Mouse (Mus musculus) lung, embryonic 16.5 days (tissue): ENCODE results near the gene Gapt. TPM values are rescaled to one million over a fixed set of nuclear protein-coding genes. Genes with fewer than 3 reads are reported as not detected.
"Not testable (repeated sequence)": the region's sequence is repeated elsewhere in the genome, so short reads cannot be mapped to it uniquely, and the experiment has no call there.

Source experiments
- ATAC-seq: fragments of 200-750 bp; cut with Nextera tagmentation; 2 replicates; pipeline ENCODE4 v1.8.0; 2017; ENCODE audit warnings: low read depth, mild to moderate bottlenecking, moderate library complexity
- H3K27ac ChIP-seq: fragments of 300-500 bp; sonication (generic); 2 replicates; pipeline ENCODE4 v1.5.1; 2014; ENCODE audit warnings: mild to moderate bottlenecking, control low read depth, low read length
- H3K27me3 ChIP-seq: fragments of 300-500 bp; sonication (generic); 2 replicates; pipeline ENCODE4 v1.6.1; 2014; ENCODE audit warnings: low read depth, low read length, mixed read lengths; ENCODE audit not compliant: control insufficient read depth, insufficient read depth
- H3K36me3 ChIP-seq: fragments of 300-500 bp; sonication (generic); 2 replicates; pipeline ENCODE4 v1.6.1; 2014; ENCODE audit warnings: low read length; ENCODE audit not compliant: control insufficient read depth, insufficient read depth
- H3K4me1 ChIP-seq: fragments of 300-500 bp; sonication (generic); replicated peaks from 2 replicates; pipeline ENCODE4 v1.6.1; 2014; ENCODE audit warnings: low read length, mixed read lengths; ENCODE audit not compliant: control insufficient read depth, insufficient read depth
- H3K4me2 ChIP-seq: fragments of 300-500 bp; sonication (generic); 2 replicates; pipeline ENCODE4 v1.6.1; 2014; ENCODE audit warnings: low read depth, low read length, control low read depth
- H3K4me3 ChIP-seq: fragments of 300-500 bp; sonication (generic); 2 replicates; pipeline ENCODE4 v1.5.1; 2014; ENCODE audit warnings: mild to moderate bottlenecking, low read length, control low read depth
- H3K9ac ChIP-seq: fragments of 300-500 bp; sonication (generic); 2 replicates; pipeline ENCODE4 v1.6.1; 2014; ENCODE audit warnings: low read length, control low read depth
- H3K9me3 ChIP-seq: fragments of 300-500 bp; sonication (generic); 2 replicates; pipeline ENCODE4 v1.6.1; 2016; ENCODE audit warnings: low read length; ENCODE audit not compliant: control insufficient read depth
- WGBS: fragments of 180-500 bp; shearing (Covaris S2); extraction: QIAGEN DNeasy Blood & Tissue Kit; methylation state at CpG from one replicate; pipeline ENCODE4 v1.1.7; 2014; 5-methylcytosine and 5-hydroxymethylcytosine counted together
- polyA plus RNA-seq: library from polyadenylated mRNA; unstranded; fragments of >200 nt; fragmentation: Nextera tagmentation; extraction: Ambion mirVana; gene quantifications from 2 replicates; pipeline ENCODE4 v1.2.1, GENCODE M21; 2015

The Gapt gene
- polyA plus RNA-seq, 1 experiment from 2014 or later = 0.69 TPM

DNA sequence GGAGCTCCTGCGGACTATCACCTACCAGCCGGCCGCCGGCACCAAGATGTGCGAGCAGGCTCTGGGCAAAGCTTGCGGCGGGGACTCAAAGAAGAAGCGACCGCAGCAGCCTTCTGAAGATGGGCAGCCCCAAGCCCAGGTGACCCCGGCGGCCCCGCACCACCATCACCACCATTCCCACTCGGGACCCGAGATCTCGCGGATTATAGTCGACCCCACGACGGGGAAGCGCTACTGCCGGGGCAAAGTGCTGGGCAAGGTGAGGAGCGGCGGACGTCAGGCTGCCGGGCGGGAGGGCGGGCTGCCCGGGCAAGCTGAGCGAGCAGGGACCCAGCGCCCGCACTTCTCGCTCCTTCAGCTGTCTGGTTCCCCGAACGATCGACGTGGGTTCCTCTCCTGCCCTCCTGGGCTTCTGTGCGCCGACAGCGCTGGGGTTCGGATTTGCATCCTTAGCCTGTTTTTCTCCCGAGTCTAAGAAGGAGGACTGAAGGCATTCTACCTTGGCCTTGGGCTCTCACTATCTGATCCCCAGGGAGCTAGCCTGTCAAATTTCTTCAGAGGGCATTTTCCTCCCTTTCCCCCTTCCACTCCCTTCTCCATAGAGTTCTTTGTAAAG lies 38.3 kb upstream of the Gapt start:
- 0% methylated on average over 41 of the region's 41 CpGs for WGBS
- peak overlapping the region; percentile 96 for H3K9ac ChIP-seq
- ATAC-seq = peak; percentile 13

DNA sequence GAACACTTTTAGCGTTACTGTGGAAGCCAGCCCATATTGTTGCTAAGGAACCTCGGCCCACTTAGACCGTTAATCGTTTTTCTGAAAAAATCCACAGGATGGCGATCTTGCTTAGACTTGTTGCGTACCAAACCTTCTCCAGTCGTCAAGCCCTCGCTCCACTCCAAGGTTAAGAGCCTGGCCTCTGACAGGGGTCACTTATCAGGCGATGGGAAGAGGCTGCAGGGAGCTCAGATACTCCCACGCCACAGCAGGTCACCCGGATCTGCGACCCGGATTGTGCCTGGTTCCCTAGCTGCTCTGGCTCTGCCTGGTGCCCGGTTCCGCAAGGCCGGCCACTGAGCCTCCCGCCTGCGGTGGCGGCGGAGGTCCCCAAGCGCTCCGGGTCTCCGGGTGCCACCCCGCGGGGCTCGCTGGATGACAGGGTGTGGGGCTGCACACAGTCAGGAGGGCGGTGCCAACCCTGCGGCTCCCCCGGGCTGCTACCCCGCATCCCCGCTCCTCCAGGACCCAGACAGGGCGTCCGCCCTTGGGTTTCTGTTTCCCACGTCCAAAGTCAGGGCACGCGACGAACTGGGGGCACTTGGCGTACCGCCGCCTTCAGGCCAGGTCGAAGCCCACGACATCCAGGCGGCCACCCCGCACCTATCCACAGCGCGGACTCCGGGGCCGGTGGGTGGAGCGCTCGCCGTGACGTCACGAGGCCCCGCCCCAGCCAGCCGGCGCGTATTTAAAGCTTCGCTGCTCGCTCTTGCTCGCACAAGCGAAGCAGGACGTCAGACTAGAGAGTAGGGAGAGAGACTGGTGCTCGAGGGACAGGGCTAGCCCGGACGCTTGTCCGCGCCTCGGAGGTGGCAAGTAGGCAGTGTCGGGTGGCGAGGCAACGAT lies 37.5 kb upstream of the Gapt start, which contains the start of gene Plk2:
Gene Plk2 (plus strand): TSS at position 756 of the 888 bp plus-strand sequence.
- Histone ChIP-seq H3K36me3 (peaks cover 23% of the 10 kb centered on the region), H3K27me3 (no peaks in the 10 kb centered on the region), H3K4me2 (peak within 1 kb of the TSS; percentile 80), H3K27ac (peak within 1 kb of the TSS; percentile 94), H3K4me3 (peak within 1 kb of the TSS; percentile 91), H3K4me1 (peaks cover 15% of the 10 kb centered on the region), H3K9ac (peak within 1 kb of the TSS; percentile 96), H3K9me3 (no peaks in the 10 kb centered on the region)
- under 1% methylated on average over 68 of the region's 71 CpGs for WGBS
- peak; percentile 94 for ATAC-seq

More for the DNA sequence above, 38.3 kb upstream of the Gapt start:
- H3K4me1 ChIP-seq = peaks cover 18% of the 10 kb centered on the region
- H3K27me3 ChIP-seq = no peaks in the 10 kb centered on the region
- no peaks in the 10 kb centered on the region for H3K9me3 ChIP-seq
- peak overlapping the region; percentile 80 for H3K4me2 ChIP-seq
- peak overlapping the region; percentile 91 for H3K4me3 ChIP-seq
- H3K36me3 ChIP-seq = peaks cover 31% of the 10 kb centered on the region
- H3K27ac ChIP-seq = peak overlapping the region; percentile 94

DNA sequence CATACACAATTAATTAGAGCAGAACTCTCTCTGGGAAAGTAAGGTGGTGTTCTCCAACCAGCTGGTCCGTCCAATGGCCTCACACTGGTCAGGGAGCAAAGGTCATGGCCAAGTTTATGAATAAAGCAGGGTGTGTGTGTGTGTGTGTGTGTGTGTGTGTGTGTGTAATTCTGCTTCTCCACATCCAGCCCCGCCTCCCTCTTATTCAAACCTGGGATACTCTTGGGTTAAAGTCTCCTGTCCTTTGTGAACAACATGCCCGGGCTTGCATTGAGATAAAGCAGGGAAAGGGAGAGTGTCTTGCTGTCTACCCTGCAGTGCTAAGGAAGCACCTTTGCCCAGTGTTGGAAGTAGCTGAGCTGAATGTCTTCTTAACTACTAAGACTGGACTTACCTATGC lies 35.6 kb upstream of the Gapt start:
- H3K4me3 ChIP-seq = no peak overlapping the region
- H3K4me1 ChIP-seq = peaks cover under 1% of the 10 kb centered on the region; the same call in 1 of the 2 replicates
- H3K36me3 ChIP-seq = 0 out of 2 replicates have a peak, but pooled peaks cover 4% of the 10 kb centered on the region
- H3K27ac ChIP-seq = no peak overlapping the region
- H3K27me3 ChIP-seq = no peaks in the 10 kb centered on the region
- H3K9me3 ChIP-seq = no peaks in the 10 kb centered on the region
- H3K4me2 ChIP-seq = no peak overlapping the region
- no peak overlapping the region for H3K9ac ChIP-seq
- 41% methylated on average over 3 of the region's 3 CpGs for WGBS
- no peak for ATAC-seq

DNA sequence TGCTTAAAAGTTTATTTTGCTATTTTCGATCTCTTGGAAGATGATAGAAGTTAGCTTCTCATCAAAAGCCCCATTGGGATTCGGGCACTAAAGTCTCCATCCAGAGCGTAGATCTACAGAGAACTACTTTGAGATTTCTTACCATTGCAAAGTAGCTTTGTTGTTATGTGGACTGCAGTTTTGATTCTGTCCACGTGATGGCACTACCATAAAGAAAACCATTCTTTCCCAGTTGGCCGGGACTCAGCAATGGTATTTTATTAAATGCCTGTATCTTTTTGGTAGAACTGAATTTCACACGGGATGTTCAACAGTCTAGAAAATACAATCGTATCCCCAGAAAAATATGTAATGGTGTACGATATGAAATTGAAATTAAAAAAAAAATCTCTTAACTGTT lies 35.2 kb upstream of the Gapt start:
- ATAC-seq = no peak
- no peak overlapping the region for H3K4me3 ChIP-seq
- no peaks in the 10 kb centered on the region for H3K27me3 ChIP-seq
- 0 out of 2 replicates have a peak, but pooled peaks cover 4% of the 10 kb centered on the region for H3K36me3 ChIP-seq
- H3K27ac ChIP-seq = no peak overlapping the region
- WGBS = 12% methylated on average over 8 of the region's 8 CpGs
- H3K4me2 ChIP-seq = no peak overlapping the region
- no peaks in the 10 kb centered on the region for H3K9me3 ChIP-seq
- no peaks in the 10 kb centered on the region for H3K4me1 ChIP-seq
- no peak overlapping the region for H3K9ac ChIP-seq

DNA sequence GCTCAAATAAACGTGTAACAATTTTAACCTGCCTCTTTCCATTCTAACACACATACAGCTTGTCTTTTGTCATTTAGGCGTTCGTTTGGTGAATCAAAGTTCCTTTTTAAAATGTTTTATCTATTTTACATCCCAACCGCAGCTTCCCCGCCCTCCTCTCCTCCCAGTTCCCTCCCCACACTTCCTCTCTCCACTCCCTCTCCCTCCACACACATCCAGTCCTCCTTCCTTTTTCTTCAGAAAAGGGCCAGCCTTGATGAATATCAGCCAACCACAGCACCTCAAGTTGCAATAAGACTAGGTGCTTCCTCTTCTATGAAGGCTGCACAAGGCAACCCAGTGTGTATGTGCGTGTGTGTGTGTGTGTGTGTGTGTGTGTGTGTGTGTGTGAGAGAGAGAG lies 27.5 kb upstream of the Gapt start:
- no peak for ATAC-seq
- Histone ChIP-seq H3K4me1 (peaks cover 3% of the 10 kb centered on the region; the same call in 1 of the 2 replicates), H3K27ac (no peak overlapping the region), H3K9me3 (no peaks in the 10 kb centered on the region), H3K27me3 (no peaks in the 10 kb centered on the region), H3K4me2 (no peak overlapping the region), H3K36me3 (no peaks in the 10 kb centered on the region), H3K9ac (no peak overlapping the region), H3K4me3 (no peak overlapping the region)
- 57% methylated on average over 6 of the region's 6 CpGs for WGBS

DNA sequence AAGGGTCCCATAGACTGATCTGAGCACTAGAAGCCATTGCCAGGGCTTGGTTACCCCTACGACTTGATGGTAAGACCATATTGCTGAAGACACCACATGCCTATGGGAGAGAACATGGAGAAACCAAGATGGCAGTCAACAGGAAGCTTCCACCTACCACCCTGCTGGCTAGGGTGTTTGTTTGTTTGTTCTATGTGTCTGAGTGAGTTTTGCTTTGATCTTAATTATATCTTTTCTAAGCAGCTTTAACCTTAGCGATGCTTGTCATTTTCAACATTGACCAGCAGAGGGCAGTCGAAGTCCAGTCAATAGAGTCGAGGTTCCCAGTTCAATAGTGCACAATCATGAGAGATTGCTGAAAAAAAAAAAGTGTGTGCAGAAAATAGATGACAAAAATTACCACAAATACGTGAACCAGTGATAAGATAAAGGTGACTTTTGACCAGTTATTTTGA lies 25.5 kb upstream of the Gapt start:
- Histone ChIP-seq H3K4me1 (peaks cover 3% of the 10 kb centered on the region; the same call in 1 of the 2 replicates), H3K27ac (no peak overlapping the region), H3K9ac (no peak overlapping the region), H3K36me3 (no peaks in the 10 kb centered on the region), H3K4me3 (no peak overlapping the region), H3K9me3 (no peaks in the 10 kb centered on the region), H3K27me3 (no peaks in the 10 kb centered on the region), H3K4me2 (no peak overlapping the region)
- 19% methylated on average over 5 of the region's 5 CpGs for WGBS
- ATAC-seq = no peak

DNA sequence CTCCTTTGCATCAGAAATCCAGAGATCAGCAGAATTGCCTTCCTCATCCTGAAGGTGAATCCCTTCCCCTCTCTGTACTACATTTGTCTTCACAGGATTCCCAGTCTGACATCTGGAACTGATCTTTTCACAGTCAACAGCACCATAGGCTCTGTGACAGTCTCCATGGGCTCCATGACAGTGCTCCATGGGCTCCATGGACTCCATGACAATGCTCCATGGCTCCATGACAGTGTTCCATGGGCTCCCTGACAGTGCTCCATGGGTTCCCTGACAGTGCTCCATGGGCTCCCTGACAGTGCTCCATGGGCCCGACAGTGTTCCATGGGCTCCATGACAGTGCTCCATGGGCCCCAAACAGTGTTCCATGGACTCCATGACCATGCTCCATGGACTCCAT lies 12.7 kb upstream of the Gapt start:
- Histone ChIP-seq H3K9me3 (no peaks in the 10 kb centered on the region), H3K9ac (no peak overlapping the region), H3K4me2 (no peak overlapping the region), H3K27ac (no peak overlapping the region), H3K4me1 (no peaks in the 10 kb centered on the region), H3K4me3 (no peak overlapping the region), H3K27me3 (no peaks in the 10 kb centered on the region), H3K36me3 (no peaks in the 10 kb centered on the region)
- WGBS = 88% methylated on average over 1 of the region's 1 CpGs
- no peak for ATAC-seq

DNA sequence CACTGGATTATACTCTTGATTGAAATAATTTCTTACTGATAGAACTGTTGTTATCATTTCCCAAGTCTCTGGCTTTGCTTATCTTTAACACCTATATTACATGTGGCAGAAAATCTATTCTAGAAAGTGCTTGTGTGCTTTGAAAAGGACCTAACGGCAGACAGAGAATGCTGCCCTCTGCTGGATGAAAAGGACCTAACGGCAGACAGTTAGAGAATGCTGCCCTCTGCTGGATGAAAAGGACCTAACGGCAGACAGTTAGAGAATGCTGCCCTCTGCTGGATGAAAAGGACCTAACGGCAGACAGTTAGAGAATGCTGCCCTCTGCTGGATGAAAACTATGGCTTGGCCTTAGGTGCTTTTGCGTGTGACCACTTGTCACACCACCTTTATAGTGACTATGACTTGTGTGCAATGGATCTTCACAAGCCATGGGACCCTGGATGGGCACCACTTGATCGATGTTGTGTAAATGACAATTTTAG lies 11.6 kb upstream of the Gapt start:
- not testable (repeated sequence) for H3K36me3 ChIP-seq, H3K9ac ChIP-seq, H3K27me3 ChIP-seq, H3K27ac ChIP-seq, H3K4me3 ChIP-seq, H3K4me2 ChIP-seq, H3K4me1 ChIP-seq, H3K9me3 ChIP-seq
- 38% methylated on average over 6 of the region's 6 CpGs for WGBS
- ATAC-seq = peak; percentile 49

DNA sequence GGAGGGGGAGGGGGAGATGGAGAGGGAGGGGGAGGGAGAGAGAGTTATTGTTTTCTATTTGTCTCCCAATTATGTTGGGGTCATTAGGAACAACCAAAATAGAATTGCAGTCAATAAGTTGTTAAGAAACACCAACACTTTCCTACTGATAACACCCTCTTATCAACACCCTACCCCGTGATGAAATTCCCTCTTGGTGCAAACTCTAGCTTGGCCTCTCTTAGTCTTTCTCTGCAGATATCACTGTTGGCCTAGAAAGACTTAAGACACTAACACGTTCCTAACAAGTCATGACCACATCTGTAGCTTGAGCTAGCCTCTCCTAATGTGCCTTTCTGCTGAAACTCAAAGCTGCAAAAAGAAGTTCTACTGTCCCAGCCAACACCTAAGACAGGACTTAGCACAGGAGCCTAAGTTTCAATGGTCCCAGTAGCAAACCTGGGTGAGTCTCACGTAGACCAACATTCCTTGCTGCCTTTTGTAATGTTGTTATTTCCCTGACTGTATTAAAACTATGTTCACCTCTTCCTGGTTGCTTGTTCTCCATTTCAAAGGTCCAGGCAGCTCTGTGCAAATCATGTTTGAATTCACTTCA lies 11.1 kb upstream of the Gapt start:
- WGBS = 77% methylated on average over 3 of the region's 3 CpGs
- H3K9ac ChIP-seq = no peak overlapping the region
- H3K9me3 ChIP-seq = no peaks in the 10 kb centered on the region
- no peaks in the 10 kb centered on the region for H3K36me3 ChIP-seq
- ATAC-seq = no peak
- H3K27ac ChIP-seq = no peak overlapping the region
- H3K27me3 ChIP-seq = no peaks in the 10 kb centered on the region
- no peak overlapping the region for H3K4me2 ChIP-seq
- H3K4me1 ChIP-seq = no peaks in the 10 kb centered on the region; the same call in 1 of the 2 replicates
- H3K4me3 ChIP-seq = no peak overlapping the region
